ENCODE assay signal across 11 mouse cellular contexts in genomic region chr14:45477651-45478050, GRCm38 (mm10). TPM values are rescaled to one million over a fixed set of nuclear protein-coding genes. Genes with fewer than 3 reads are reported as not detected.
DNase-seq lines count a peak whose midpoint lies in the region; ATAC-seq lines count a peak whose summit lies in the region.
"Had no signal": no experiment of that assay in that cellular context is flagged by ENCODE, and none has a peak within 500 bp of the region (broad histone marks: within the 10 kb centered on the region; RNA-seq: fewer than 3 reads in every experiment).

No protein-coding gene starts in this region.

- 48% methylated on average over 8 of the region's 8 CpGs for WGBS in kidney, embryonic 14.5 days
- 9% methylated on average over 8 of the region's 8 CpGs for WGBS in lung, embryonic 15.5 days

- H3K4me2 ChIP-seq in kidney, embryonic 14.5 days (replicated peaks; ENCODE audit: low read depth, low read length) = no peak overlapping the region
- peak overlapping the region; percentile 4; the same call in 1 of the 2 replicates for H3K4me2 ChIP-seq in lung, embryonic 15.5 days
- H3K4me2 ChIP-seq: midbrain, embryonic 11.5 days had no signal

- peak overlapping the region; percentile 32; the same call in 1 of the 2 replicates for H3K27ac ChIP-seq in kidney, embryonic 14.5 days (ENCODE audit: low read depth, low read length)
- peak overlapping the region; percentile 77 for H3K27ac ChIP-seq in lung, embryonic 15.5 days

- H3K4me1 ChIP-seq in kidney, embryonic 14.5 days (ENCODE audit: control insufficient read depth, insufficient read depth, low read length) = peaks cover 15% of the 10 kb centered on the region; the same call in 1 of the 2 replicates
- peaks cover 27% of the 10 kb centered on the region for H3K4me1 ChIP-seq in lung, embryonic 15.5 days

- H3K27me3 ChIP-seq in kidney, embryonic 14.5 days (ENCODE audit: control insufficient read depth, insufficient read depth, low read length) = no peaks in the 10 kb centered on the region
- no peaks in the 10 kb centered on the region for H3K27me3 ChIP-seq in lung, embryonic 15.5 days

- DNase-seq in embryo, embryonic 10 days (ENCODE audit: low spot score) = peak; percentile 65
- no peak for DNase-seq in embryo, embryonic 9.5 days (ENCODE audit: extremely low spot score)
- peak; percentile 50 to 59 for DNase-seq in heart, adult 18-20 months
- DNase-seq in cerebellum, postnatal 36 days = no peak
- DNase-seq in right cerebral cortex, postnatal 10 days (ENCODE audit: low spot score in 2 of 2) = no peak
- no peak for DNase-seq in B cell, adult 2 months
- DNase-seq: right cerebral cortex, adult 18-20 months had no signal

- H3K36me3 ChIP-seq in kidney, embryonic 14.5 days (ENCODE audit: control insufficient read depth, insufficient read depth, low read length) = peaks cover 51% of the 10 kb centered on the region
- peaks cover 44% of the 10 kb centered on the region for H3K36me3 ChIP-seq in lung, embryonic 15.5 days

- no peak overlapping the region for H3K9ac ChIP-seq in kidney, embryonic 14.5 days (ENCODE audit: low read depth, low read length)
- no peak overlapping the region for H3K9ac ChIP-seq in lung, embryonic 15.5 days

- no peaks in the 10 kb centered on the region for H3K9me3 ChIP-seq in kidney, embryonic 14.5 days (ENCODE audit: control insufficient read depth, low read length)
- no peaks in the 10 kb centered on the region for H3K9me3 ChIP-seq in lung, embryonic 15.5 days

- ATAC-seq in kidney, embryonic 14.5 days (ENCODE audit: low FRiP score, low TSS enrichment) = no peak
- peak; percentile 81; the same call in 1 of the 2 replicates for ATAC-seq in lung, embryonic 15.5 days (ENCODE audit: borderline replicate concordance, extremely low read depth, low FRiP score, low TSS enrichment)

- H3K4me3 ChIP-seq in kidney, embryonic 14.5 days (ENCODE audit: low read length) = no peak overlapping the region
- H3K4me3 ChIP-seq in lung, embryonic 15.5 days = no peak overlapping the region

RNA-seq across cellular contexts. Expression of gene Fermt2, which starts 52.3 kb away (rescaled TPM):
- total RNA-seq in heart, adult 18-20 months (2021) = 100 to 1,000 TPM; 215 to 269 TPM
- 147 and 172 TPM in 2 replicates for polyA plus RNA-seq in kidney, embryonic 14.5 days (2014; fragmentation: Nextera tagmentation; extraction: Ambion mirVana)
- polyA plus RNA-seq in lung, embryonic 15.5 days (2015; fragmentation: Nextera tagmentation; extraction: Ambion mirVana) = 239 and 248 TPM in 2 replicates
- total RNA-seq: common myeloid progenitor, adult 5-6 weeks had no signal

Comparison
In these comparisons a context has a peak if more than half of its experiments do, and no peak if none do; other contexts are left out.
1. DNase-seq: peak in embryo, embryonic 10 days (single experiment) and heart, adult 18-20 months (2 of 2); none in embryo, embryonic 9.5 days (single experiment), cerebellum, postnatal 36 days (0 of 2), right cerebral cortex, postnatal 10 days (0 of 2) and B cell, adult 2 months (0 of 2).